Mouse (Mus musculus) testis, adult 2 months (tissue): ENCODE data around the gene Nhlh1.

ENCODE experiments used
- CTCF ChIP-seq: fragments of 200-500 bp; IDR thresholded peaks from 2 replicates; pipeline ENCODE4 v1.5.1; 2012; ENCODE audit warnings: low read depth, mild to moderate bottlenecking, inconsistent platforms, low read length, moderate library complexity; ENCODE audit not compliant: control insufficient read depth, insufficient read depth, insufficient replicate concordance
- POLR2A ChIP-seq: fragments of 200-500 bp; IDR thresholded peaks from 2 replicates; pipeline ENCODE4 v1.6.1; 2012; ENCODE audit warnings: low read depth, mild to moderate bottlenecking, inconsistent platforms, low read length, moderate library complexity; ENCODE audit not compliant: control insufficient read depth

GRCm38 (mm10) chr1:172019339-172019738, 38.0 kb downstream of the Nhlh1 start:
- TF ChIP-seq CTCF (no peak), POLR2A (no peak)
